Mouse (Mus musculus): ENCODE results near the gene Lrrn1. TPM values are rescaled to one million over a fixed set of nuclear protein-coding genes. Genes with fewer than 3 reads are reported as not detected.

Lrrn1 gene
- 10 to 100 TPM; 13.8 to 78.8 TPM for total RNA-seq (2021)
- long read RNA-seq, experiment 1, transcript Lrrn1-201 (2 exons, 3,700 nt), result major isoform, 10 of 18 reads
- long read RNA-seq, experiment 1, partial matches to known transcripts, result 0 of 18 reads
- long read RNA-seq, experiment 1, other reads (novel, unspliced or antisense), result 8 of 18 reads
- long read RNA-seq, experiment 2, partial matches to known transcripts, result 0 of 3 reads
- long read RNA-seq, experiment 2, other reads (novel, unspliced or antisense), result 0 of 3 reads

DNA sequence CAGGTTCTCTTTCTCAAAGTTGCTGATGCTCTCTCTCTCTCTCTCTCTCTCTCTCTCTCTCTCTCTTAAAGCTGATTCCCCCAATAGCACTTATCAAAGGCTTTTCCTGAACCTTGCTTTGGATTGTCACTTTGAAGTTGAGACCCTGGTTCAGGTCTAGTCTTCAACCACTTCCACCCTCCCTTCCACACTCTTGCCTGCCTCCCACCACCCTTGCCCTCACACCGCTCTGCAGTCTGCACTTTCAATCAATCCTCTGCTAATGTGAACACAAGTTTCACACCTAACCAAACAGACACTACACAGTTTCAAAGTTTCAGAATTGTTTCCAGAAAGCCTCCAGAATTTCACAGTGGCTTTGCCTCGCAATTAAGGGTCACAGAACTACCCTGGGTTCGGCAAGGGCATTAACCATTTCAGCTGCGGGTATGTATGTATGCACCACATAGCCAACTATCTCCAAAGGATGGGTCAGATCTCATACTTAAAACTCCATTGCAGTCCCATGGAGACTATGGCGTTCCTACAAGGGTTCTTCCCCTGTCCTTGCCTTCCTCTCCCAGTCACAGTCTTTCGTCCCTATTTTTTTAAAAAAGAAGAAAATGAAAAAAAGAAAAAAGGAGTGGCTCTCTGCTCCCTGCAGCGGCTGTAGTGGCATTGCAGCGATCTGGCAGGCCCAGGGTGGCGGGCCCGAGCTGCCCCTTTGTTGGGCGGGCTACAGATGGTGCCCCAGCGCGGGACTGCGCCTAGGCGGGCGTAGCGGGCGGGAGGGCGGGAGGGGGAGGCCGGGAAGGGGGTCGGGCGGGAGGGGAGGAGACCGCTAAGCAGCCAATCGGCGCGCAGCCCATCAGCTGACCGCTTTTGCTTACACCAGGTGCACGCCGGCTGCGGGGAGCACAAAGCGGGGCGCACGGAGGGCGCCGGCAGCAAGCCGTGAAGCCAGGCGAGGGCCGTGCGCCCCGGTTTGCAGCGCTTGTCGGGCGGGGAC, at the start of gene Lrrn1:
Gene Lrrn1, plus strand, starts transcription at position 892 of the 988 bp plus-strand sequence.
- peak; percentile 78 to 81 for DNase-seq

DNA sequence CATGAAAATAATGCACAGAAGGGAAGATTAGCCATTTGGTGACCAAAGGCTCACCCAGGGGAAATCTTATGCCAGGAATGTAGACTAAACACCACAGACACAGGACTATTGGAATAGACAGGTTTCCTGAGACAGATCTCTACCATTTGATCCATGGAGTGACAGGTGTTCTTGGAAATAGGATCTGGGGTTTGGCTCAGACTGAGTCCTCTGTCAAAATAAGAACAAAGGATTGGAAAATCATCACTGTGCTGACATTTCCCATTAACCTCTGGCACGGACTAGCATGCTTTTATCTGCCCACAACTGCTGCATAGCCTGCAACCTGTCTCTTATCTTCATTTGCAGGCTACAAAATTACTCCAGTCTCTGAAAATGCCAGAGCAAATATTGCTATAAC, 35.1 kb upstream of the Lrrn1 start:
- no peak for DNase-seq

DNA sequence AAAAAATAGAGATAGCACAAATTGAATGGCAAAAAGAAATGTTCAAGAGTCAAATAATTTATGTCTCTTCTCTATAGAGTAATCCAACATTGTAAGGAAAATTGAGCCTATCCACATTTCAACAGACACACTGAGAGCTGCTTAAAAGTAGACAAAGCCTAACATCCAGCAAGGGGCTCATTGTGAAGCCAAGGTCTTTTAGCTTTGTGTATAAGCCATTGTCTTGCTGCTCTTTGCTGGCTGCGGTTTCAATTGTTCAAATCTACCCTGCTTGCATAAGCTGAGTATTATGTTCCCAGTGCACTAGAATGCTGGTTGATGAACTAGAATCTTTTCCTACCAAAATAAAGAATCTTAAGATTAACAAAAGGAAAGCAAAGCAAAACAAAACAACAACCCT, 33.7 kb upstream of the Lrrn1 start:
- DNase-seq, result no peak

- DNase-seq, result no peak
These were observed 15.9 kb upstream of the Lrrn1 start for GRCm38 (mm10) chr6:107513716-107514115.

DNA sequence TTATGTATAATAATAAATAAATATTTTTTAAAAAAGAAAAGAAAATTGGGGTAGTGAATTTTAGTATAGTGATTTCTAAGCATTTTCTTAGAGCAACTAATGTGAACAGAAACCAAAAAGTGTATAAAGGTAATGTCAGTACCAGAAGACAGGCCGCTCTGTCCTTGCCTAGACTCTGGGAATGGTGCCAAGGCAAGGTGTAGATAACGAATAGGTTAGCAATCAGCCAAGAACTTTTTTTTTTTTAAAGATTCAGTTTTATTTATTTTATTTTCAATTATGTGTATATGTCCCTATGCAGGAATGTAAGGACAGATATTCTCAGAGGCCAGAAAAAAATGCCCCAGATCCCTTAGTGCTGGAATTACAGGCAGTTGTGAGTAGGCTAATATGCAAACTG, 5.6 kb upstream of the Lrrn1 start:
- DNase-seq, result peak in 1 of 2 experiments; percentile 32

DNA sequence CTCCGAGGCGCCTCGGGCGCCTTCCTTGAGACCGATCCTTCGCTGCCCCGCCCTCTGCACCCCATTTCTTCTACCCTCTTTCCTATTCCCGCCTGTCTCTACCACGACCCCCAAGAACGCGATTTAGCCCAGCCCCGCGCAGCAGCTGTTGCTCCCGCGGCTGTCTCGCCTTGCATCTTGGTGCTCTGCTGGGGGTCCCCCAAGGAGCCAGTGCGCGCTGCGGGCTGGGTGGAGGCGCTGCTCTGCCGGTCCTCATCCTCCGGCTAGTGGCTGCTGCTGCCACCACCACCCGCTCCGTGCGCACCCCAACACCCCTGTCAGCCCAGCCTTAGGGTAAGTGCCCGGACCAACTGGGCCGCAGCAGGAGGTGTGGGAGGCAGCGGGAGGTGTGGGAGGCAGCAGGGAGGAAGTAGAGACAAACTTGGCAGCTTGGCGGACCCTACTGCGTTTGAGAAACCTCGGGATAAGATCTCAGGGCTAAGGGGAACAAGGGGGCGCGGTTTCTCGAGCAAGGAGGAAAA, 403 bp downstream of the Lrrn1 start:
- peak; percentile 44 to 46 for DNase-seq

- DNase-seq, result peak; percentile 18 to 23
These were observed 1.2 kb downstream of the Lrrn1 start for GRCm38 (mm10) chr6:107530621-107531285.

DNA sequence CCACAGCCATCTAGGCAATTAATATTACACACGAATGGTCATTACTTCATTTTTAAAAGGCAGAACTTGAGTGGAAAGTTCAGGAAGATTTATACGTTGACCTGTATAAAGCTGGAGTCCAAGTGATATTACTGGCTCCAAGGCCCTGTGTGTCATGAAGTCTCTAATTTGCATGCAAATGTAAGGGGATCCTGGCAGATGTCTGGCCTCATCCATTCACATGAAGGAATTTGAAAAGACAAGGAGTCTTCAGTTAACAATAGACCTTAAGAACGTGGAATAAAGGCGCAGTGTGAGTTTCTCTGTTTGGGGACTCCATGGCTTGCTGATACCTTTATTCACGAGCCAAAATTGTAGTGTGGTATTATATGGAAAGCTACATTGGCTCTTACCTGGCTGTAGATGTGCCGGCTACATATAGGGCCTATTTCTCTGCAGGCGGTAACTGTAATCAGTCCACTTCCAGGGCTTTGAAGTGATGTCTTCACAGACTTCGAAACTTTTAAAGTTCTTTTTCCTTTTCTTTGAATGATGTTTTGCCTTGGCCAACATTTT, 2.0 kb downstream of the Lrrn1 start:
- no peak for DNase-seq

DNA sequence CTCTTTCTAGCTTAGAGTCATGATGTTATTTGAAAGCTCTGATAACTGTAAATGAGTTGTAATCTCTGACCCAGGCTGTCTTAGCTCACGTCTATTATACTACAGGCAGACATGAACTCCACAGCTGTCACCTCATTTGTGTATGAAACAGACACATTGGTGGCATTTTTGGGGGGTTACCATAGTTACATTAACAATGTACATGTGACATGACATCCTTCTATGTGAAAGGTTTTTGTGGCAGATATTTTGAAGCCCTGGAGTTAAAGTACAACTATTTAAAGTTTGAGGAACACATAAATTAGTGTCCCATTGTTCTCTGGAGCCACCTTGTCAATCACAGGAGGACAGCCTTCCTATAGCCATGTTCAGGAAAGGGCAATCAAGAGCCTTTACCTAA, 5.0 kb downstream of the Lrrn1 start:
- no peak for DNase-seq

DNA sequence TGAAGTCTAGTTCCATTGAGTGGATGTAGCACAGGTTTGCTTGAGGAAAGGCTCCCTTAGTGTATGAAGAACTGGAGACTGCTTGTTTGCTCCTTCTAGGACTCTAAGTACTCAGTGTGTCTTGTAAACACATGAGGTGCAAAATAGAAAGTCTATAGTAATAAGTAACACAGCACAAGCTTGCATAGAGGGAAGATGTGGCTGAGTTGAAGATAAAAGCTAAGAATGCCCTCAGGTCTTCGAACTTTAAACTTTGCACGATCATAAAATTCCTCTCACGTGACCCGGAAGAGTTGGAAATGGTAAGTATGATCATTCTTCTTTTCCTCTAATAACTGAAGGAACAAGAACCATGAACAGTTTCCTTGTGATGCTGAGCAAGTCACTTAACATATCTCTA, 7.1 kb downstream of the Lrrn1 start:
- no peak for DNase-seq

DNA sequence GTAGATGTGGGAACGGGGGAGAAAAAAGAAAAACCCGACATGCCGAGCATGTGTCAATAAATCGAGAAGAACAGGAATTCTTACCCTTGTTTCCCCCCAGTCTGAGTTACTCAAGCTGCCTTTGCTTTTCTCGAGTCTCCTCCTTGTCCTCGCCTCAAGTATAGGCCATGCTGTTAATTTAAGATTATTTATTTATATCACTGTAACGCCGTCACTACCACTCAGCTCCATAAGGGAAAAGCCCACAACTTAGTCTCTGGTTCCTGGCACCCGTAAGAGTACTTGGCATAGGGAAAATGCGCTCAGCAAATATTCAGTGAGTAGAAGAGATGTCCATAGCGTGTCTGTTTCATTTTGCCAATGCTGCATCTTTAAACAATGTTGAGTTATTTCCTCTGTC, 11.7 kb downstream of the Lrrn1 start:
- no peak for DNase-seq

GRCm38 (mm10) chr6:107541918-107542317, 12.3 kb downstream of the Lrrn1 start:
- DNase-seq, result no peak

- no peak for DNase-seq
These were observed 16.7 kb downstream of the Lrrn1 start for GRCm38 (mm10) chr6:107546272-107546671.

DNA sequence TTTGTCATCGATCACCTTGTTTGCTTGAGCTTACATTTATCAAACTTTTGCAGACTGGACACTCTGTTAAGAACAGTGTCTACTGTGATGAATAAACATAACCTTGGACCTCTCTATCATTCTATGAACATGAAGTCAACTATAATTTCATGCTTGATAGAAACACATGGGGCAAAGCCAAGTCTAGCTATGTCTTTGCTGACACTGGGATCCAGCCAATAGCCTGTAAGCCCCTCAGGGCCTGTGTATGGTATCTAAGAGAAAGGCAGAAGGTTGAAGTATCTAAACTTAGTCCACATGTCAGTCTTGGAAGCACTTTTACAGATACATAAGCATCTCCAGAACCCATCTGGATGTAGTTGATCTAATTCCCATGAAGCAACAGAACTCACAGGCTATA, 22.9 kb downstream of the Lrrn1 start:
- DNase-seq, result no peak

- no peak for DNase-seq
These were observed 25.8 kb downstream of the Lrrn1 start for GRCm38 (mm10) chr6:107555364-107555763.

GRCm38 (mm10) chr6:107556996-107557395, 27.4 kb downstream of the Lrrn1 start:
- DNase-seq, result peak; percentile 14 to 67

DNA sequence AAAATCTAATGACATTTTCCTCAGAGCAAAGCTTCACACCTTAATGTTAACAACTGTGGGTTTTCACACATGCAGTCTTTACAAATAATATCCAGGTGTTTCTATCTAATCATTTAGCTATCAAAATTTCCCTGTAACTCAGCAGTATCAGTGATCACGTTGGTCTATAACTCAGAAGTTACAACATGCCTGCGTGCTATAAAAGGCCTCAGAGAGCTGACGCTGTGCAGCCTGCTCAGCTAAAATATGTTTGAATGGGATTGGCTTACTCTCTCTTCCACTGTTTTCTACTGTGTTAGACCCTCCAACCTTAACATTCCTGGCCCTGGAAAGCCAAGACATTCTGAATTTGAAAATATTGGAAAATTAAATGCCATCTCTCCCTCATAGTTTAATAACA, 28.2 kb downstream of the Lrrn1 start:
- no peak for DNase-seq

DNA sequence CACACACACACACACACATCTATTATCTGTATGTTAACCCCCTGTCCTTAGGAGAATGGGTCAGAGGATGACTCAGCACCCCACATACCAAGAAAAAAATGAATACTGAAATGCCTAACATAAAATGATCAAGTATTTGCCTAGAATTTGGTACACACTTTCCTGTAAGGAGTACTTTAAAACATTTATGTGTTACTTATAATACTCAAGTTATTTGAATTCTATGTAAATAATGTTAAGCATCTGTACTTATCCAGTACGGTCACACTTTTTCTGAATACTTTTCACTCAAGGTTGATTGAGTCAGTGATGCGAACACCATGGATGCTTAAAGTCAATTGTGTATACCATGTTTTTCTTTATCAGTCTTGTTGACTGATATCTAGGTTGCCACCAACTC, 32.7 kb downstream of the Lrrn1 start:
- DNase-seq, result no peak

GRCm38 (mm10) chr6:107566944-107567634, 37.5 kb downstream of the Lrrn1 start:
- DNase-seq, result peak; percentile 26

- DNase-seq, result no peak
These were observed 45.0 kb downstream of the Lrrn1 start for GRCm38 (mm10) chr6:107574561-107574960.

GRCm38 (mm10) chr6:107575405-107575804, 45.8 kb downstream of the Lrrn1 start:
- DNase-seq, result no peak

DNA sequence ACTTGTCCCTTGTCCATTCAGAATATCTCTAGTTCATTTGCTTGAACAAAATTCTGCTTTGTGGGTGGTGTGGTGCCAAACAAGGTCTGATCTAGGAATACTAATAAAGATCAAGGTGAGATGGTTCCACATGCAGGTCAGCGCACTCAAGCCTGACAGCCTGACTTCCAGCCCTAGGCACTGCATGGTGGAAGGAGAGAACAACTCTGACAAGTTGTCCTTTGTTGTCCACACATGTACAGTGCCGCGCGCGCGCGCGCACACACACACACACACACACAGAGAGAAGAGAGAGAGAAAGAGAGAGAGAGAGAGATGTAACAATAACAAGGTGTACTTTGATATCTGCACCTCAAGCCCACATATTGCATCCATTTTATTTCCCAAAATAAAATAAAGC, 47.7 kb downstream of the Lrrn1 start:
- DNase-seq, result no peak

All from adrenal gland, postnatal 36 days (tissue).